Mouse (Mus musculus): Measurements from ENCODE around the gene Abcb9.
"Not testable (repeated sequence)": the region's sequence is repeated elsewhere in the genome, so short reads cannot be mapped to it uniquely, and the experiment has no call there.

The Abcb9 gene

DNA sequence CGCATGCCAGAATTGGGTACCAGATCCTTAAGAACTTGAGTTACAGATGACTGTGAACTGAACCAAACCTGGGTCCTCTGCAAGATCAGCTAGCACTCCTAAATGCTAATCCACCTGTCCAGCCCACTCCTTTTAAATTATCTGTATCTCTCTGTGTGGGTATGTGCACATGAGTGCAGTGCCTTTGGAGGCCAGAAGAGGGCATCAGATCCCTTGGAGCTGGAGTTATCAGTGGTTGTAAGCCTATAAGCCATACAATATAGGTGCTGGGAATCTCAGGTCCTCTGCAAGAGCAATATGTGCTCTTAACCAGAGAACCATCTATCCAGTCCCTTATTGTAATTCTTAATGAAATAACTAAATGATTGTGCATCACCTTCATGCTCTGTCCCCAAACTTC is 39.4 kb downstream of the Abcb9 start:
- DNase-seq, result no peak

DNA sequence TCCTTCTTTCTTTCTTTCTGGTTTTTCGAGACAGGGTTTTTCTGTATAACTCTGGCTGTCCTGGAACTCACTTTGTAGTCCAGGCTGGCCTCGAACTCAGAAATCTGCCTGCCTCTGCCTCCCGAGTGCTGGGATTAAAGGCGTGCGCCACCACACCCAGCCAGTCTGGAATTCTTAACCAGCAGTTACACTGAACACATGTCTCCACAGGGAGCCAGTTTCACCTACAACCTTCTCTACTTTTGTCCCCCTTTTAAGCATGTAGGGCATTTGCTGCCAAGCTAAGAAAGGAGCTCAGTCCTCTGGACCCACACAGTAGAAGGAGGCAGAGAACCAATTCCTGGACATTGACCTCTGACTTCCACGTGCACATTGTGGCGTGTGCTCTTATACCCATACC is 43.0 kb downstream of the Abcb9 start:
- DNase-seq, result not testable (repeated sequence)

DNA sequence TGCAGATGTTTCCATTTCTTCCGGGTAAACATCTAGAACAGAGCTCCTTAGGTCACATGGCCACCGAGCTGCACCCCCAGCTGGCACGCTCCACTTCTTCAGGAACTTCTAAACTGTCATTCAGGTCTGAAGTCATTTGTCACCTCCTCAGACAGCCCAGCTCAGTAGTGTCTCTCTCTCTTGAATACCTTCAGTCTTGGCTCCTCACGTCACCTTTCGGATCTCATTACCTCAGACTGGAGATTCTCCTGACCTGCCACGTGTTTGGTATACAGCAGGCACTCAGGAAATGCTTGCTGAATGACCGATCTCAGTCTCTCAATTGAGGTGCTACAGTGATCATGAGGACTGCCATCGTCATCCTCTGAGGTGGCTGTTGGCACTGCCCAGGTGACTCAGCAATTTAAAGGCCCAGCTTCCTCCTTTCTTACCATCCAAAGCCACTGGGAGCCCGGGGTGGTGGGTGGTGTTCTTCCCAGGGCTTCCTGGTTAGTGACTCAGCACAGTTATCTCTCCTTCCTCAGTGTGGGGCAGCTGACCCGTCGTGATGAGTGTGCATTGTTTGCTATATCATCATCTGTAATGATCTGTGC is 43.6 kb downstream of the Abcb9 start:
- DNase-seq, result no peak

DNA sequence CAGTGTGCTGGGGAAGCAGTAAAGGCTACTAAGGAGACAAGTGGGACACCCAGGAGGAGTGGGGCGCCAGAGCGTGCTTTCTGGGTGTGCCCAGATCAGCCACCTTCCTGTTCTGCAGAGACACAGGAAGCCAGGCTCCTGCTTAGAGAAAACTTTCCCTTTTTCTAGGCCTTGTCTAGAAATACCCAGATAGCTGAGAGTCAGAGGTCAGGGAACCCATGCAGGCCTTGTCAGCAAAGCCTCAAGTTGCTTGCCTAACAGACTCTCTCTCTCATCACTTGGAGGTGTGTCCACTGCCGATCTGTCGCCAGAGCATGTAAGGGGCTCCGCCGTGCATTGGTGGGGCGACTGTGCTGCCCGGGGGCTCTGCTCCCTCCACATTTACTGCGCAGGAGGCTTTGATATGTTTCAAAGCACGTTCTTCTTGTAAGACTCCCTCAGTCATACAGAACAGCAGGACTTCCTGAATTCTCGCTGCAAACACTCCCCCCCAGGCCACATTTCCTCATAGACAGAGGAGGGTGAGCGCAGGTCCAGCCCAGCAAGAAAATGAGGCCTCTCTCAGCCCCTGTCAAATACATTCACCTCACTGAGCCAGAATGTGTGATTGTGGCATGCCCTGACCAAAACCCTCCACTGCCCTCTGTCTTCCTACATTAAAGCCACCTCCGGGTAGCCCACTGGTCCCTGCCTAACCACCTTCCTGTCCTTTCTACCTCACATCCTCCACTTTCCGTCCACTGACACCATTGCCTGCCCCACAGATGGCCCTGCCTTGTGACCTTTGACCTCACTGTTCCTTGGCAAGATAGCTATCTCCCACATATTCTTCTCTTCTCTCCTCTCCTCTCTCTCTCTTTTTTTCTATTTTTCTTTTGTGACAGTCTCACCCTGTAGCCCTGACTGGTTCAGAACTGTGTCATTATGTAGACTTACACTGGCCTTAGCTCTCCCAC is 45.2 kb downstream of the Abcb9 start:
- DNase-seq, result no peak

DNA sequence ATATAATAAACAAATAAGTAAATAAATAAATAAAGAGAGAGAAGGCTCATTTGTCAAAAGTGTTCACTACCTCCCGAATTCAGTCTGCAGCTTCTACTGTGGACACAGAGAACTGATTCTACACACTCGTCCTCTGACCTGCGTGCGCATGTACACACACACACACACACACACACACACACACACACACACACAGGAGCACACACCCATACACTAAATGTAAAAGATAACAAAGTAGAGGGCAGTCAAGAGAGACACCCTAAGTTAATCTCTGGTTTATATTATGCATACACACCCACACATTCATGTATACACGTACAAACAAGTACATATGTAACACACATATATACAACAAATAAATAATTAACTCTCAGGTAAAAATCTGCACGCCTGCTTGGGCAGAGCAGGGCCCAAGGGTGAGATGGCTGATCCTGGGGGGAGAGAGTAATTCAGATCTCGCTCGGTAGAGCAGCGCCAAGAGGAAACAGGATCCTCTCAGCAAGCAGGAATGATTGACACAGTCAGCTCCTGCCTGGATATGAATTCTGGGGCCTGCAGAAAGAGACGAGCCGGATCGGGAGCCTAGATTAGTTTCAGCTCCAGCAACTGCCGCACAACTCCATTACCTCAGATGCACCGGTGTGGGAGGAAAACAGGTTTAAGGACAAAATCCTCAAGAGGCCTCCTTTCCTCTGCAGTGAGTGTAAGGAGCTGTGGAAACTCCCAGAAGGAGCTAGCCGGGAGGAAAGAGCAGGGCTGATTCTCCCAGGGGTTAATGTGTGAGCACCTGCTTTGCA is 46.2 kb downstream of the Abcb9 start:
- DNase-seq, result no peak

DNA sequence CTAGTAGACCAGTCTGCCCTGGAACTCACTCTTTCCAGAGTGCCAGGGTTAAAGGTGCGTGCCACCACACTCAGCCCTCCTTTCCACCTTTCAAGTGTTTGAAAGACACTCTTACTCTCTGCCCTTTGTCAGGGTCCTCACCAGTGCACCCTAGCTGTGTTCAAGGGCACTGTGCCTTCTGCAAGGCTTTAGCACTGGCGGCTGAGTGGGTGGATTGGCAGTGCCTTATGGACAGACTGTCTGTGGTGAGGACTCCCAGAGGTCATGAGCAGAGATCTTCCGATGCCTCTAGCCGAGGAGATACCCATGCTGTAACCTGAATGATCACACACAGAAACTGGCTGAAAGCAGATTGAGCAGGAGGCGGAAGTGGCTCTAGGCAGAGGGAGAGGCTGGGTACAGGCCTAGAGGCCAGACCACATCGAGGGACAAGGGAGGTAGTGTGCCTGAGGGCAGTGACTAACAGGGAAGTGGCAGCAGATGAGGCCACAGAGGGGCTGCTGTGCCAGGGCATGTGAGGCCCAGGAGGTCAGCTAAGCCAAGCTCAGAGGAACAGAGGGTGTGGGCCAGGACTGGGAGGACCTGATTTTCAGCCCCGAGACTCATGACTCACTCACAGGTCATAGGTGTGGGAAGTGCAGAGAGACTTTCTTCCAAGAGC is 48.7 kb downstream of the Abcb9 start:
- peak; percentile 55 to 61 for DNase-seq

DNA sequence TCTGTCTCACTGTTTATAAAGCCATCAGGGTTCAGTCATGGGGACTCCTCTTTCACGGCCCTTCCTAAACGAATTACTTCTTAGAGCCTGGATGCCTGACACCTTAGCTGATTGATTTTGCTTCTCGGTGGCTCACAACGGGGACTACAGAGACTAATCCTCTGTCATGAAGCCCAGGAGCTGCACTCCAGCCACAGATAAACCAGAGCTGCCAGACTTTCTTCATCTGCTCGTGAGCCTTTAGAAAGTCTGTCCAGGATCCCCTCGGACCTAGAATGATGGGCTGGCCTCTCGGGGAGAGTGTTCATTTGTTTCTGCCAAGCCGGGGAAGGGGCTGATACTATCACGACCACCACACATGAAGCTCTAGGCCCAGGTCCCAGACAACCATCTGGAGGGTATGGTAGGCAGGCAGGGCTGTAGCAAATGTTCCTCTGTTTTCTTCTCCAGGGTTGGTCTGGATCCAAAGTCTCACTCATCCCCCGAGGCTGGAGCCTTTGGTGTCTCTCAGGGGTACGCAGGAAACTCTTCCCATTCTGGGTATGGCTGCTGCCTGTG is 50.1 kb downstream of the Abcb9 start:
- peak; percentile 87 to 92 for DNase-seq

DNA sequence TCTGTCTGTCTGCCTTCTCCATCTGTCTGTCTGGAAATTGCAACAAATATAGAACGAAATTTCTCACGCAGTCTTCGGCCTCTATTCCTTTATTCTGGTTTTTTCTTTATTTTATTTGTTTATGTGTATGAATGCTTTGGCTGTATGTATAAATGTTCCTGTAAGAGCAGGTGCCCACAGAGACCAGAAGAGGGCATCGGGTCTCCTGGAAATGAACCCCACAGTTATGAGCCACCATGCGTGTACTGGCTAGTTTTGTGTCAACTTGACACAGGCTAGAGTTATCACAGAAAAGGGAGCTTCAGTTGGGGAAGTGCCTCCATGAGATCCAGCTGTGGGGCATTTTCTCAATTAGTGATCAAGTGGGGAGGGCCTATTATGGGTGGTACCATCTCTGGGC is 51.6 kb downstream of the Abcb9 start:
- DNase-seq, result no peak

DNA sequence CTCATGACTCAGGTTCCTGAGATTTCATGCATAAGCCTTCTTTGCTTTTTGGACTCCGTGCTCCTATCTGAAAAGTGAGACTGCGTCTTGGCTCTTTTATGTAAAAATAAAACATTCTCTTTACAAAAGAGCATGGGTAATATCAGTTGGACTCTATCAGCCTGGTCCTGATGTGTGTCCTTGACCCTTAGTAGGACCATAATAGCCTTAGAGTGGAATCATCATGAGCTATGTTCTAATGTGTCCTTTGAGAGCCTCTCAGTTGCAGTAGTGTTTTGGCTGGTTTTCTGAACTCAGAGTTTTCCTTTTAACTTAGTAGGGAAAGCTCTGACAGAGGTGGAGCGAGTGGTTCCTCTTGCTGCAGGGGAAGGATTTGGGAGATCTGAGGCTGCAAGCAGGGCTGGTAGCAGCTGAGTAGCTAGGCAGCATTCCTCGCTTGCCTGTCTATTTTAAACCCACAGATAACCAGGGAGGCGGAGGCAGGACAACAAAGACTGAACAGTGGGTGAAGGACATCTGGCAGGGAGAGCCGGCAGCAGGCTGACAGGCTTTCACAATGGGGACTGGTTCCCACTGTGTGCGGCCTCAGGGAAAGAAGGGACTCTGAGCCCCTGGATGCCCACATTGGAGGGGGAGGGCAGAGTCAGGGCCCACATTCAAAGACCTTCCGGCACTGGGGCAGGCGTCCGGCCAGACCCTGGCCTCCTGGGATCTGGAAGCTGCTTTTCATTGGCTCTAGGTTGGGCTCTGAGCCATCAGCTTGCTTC is 52.2 kb downstream of the Abcb9 start:
- DNase-seq, result peak; percentile 95 to 97

DNA sequence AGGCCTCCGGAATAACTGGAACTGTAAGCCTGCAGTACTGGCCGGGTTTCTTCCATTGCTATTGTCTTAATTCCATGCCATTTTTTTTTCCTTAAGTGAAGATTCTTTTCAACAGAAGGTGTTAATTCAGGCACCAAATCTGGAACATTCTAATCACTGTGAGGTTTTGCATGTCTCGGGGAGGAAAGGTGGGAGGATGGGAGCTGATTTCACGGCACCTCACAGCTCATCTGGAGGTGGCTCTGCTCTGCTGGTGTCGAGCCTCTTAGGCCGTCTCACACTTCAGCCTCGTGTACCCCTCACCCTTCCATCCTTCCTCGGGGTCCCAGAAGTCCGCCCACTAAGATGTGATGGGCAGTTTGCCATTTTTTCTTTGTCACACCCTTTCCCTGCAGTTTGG is 54.5 kb downstream of the Abcb9 start:
- no peak for DNase-seq

DNA sequence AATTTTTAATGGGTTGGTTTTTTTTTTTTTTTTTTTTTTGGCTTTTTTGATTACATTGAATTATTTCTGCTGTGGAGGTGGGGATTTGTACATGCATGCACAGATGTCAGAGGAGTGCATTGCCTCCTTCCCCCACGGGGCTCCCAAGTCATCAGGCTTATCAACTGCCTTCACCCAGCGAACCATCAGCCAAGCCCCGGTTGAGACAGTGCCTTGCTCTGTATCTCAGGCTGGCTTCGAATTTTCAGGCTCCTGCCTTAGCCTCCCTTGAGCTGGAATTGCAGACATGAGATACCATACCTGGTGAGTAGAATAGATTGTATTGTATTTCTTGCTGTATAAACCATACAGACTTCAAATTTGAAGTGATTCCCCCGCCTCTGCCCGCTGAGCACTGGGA is 56.0 kb downstream of the Abcb9 start:
- no peak for DNase-seq

DNA sequence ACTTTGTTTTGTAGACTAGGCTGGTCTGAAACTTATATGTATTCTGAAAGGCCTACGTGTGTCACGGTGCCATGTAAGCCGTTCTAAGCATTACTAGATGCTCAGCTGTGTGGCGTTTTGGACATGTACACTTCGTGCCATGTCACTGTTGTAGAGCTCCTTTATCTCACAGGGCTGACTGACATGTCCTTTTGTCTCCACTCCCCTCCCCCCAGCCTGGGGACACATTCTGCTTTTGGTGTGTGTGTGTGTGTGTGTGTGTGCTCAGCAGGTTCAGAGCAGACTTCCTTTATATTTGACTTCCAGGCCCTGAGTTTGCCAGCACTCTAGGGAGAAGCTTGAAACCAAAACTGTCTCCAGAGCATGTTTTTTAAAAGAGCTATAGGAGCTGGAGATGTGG is 58.8 kb downstream of the Abcb9 start:
- no peak for DNase-seq

DNA sequence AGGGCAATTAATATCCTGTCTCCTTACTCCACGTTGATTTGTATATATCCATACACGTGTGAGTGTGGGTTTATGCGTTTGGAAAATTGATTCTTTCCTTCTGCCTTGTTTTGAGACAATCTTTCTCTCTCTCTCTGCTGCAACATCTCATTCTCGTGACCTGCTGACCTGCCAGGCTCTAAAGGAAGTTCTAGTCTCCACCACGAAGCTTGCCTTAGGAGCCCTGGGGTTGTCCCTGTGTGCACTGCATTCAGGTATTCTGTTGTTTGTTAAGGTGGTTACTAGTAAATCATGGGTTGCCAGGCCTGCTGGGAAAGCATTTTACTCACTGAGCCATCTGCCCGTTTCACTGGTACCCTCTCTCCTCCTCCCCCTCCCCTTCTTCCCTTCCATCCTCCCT is 59.3 kb downstream of the Abcb9 start:
- no peak for DNase-seq

DNA sequence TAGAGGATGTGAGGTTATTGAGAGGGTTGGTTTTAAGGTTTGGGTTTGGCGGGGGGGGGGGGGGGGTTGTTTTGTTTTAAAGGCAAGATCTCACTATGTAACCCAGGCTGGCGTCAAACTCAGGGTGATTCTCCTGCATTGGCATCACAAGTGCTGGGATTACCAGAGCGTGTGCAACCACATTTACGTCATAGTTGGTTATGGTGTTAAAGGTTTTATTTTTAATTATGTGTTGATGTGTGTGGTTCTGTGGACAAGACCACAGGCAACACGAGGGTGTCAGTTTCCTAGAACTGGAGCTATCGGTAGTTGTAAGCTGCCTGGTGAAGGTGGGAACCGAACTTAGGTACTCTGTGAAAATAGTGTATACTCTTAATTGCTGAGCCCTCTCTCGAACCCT is 59.8 kb downstream of the Abcb9 start:
- no peak for DNase-seq

DNA sequence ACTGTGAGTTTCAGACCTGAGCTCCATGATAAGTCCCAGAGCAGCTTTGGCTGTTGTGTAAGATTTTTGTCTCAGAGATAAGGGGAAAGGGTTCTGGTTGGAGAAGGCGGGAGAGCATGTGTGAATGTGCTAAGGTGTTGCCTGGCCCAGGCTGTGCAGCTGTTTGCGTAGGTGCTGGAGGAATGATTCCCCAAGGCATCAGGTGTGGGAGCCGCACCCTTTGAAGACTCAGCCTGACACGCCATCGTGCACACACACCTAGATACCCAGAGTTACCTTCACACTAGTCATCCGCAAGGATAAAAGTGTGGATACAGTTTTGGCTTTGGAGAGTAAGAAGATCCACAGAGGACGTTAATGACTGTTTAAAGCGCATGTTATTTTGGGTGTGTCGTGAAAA is 60.2 kb downstream of the Abcb9 start:
- DNase-seq, result no peak

DNA sequence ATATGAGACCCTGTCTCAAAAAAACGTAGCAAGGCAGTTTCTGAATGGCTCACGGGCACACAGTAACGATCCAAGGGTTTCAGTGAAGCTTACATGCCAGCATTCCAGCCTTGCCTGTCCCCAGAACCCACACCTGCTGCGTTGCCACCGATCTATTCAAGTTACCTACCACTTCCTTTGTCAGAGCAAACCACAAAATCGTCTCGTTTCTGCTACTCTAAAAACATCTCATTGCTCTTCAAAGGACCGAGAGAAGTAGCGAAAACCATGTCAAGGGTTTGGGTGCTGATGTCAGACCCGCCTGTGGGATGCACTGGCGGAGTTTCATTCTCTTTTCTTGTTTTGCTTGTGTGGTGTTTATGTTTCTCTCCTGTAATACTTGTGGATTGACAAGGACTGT is 61.1 kb downstream of the Abcb9 start:
- no peak for DNase-seq

DNA sequence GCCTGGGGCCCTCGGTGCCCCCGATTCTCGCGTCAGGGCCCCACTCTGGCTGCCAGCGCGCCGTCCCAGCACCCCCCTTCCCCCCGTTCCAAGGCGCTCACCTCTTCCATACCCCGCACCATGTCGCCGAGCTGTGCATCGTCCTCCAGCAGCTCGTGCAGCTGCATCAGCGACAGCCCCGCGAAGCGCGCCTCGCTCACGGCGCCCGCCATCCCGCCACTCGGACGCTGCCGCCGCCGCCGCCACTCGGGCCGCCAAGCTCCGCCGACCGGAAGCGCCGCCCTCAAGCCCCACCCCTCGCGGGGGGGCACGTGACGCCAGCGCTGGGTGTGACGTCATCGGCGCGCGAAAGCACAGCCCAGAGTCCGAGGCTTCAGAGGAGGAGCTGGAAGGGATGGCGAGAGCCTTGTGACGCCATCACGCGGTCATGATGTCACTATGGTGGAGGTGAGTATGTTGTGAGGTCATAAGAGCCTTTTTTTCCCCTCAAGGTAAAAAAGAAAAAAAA is 63.5 kb downstream of the Abcb9 start, which contains the start of gene Vps37b:
Gene Vps37b, minus strand, starts transcription at position 270 of the 508 bp plus-strand sequence.
- peak; percentile 98 for DNase-seq

DNA sequence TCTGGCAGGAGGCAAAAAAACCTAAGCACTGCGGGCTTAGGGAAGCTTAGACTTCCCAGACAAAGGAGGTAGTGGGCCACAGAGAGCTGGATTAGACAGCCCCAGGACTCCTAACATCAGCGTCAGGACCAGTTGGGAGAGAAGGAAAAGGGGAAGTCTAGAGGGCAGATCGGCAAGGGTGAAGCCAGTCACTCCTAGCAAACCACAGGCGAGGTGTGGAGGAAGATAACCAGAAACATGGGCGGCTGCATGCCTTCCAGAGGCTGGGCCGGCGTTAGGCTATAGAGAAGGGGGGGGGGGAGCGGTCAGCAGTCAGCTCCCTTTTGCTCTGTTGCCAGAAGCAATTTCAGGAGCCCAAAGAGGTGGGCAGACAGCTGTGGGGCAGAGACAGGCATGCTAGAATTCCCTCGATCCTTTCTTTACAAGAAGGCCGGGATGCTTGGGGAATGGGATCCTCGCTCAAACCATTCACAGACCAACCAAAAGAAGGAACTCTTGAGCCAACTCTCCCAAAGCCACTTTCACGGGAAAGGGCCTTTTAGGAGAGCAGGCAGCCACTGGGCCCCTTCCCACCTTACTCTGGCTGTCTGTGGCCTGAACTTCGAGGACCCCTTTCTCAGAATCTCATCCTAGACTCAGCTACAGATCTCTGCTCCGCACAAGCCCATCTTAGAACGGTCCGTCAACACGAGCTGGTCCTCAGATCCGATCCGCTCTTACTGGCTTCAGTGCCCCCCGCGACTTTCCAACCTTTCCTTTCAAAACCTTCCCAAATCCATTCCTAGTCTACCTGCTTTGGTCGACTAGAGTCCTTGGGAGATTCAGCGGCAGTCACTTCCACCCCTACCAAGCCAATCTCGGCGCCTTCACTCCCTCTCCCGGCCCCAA is 64.3 kb downstream of the Abcb9 start:
- peak in 1 of 2 experiments; percentile 39 for DNase-seq

DNA sequence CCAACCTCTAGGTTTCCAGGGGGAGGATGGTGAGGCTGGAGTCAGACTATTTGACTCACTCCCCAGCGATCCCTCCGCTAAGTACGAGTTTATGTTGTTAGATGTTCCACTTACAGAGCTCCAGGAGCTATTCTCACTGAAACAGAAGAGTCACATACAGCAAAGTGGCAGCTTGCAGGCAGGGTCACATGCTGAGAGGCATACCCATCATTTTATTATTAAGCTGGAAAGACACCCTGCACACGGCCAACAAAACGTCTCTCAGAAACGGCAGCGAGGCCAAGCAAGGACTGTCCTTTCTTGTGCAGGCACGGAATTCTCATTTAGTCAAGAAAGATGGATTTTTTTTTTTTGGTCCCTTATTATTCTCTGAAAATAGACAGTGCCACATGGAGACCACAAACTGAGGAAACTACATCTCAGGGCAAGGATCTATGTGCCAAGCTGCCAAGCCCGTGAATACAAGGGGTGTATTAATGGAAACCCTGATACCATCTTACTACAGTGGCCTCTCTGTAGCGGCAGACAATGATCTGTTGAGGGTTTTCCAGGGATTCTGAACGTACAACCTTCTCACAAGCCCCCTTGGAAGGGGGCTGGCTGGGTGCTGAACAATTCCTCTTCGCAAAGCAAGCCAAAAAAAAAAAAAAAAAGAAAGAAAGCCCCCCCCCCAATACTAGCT is 65.1 kb downstream of the Abcb9 start:
- peak; percentile 71 for DNase-seq

Data from cerebellum, postnatal 10 days (tissue).